In genomic region chr14:29172207-29172606, GRCm38 (mm10) we compare ENCODE assay signal across 17 mouse cellular contexts.
"Had no signal": no experiment of that assay in that cellular context is flagged by ENCODE, and none has a peak within 500 bp of the region (broad histone marks: within the 10 kb centered on the region; RNA-seq: fewer than 3 reads in every experiment).

No protein-coding gene starts in this region.

- H3K36me3 ChIP-seq: lung, embryonic 15.5 days; midbrain, embryonic 13.5 days; midbrain, embryonic 15.5 days; neural tube, embryonic 12.5 days had no signal

- H3K9ac ChIP-seq: liver, postnatal 0 days; lung, embryonic 15.5 days; midbrain, embryonic 13.5 days; midbrain, embryonic 15.5 days; neural tube, embryonic 12.5 days had no signal

- H3K4me2 ChIP-seq: lung, embryonic 15.5 days; midbrain, embryonic 11.5 days; midbrain, embryonic 13.5 days; midbrain, embryonic 15.5 days; neural tube, embryonic 12.5 days had no signal

- DNase-seq: liver, postnatal 0 days; lung, adult 2 months; lung, postnatal 14 days; lung, postnatal 36 days; right cerebral cortex, postnatal 14 days; spleen, adult 18-20 months; thymus, adult 18-20 months; thymus, postnatal 14 days; thymus, postnatal 36 days had no signal

- H3K27me3 ChIP-seq: lung, embryonic 15.5 days; megakaryocyte, embryonic 14.5 days; midbrain, embryonic 15.5 days; neural tube, embryonic 12.5 days had no signal

- ATAC-seq: liver, postnatal 0 days; lung, postnatal 0 days; midbrain, embryonic 13.5 days; midbrain, embryonic 15.5 days had no signal

- H3K27ac ChIP-seq: lung, embryonic 15.5 days; macrophage; midbrain, embryonic 13.5 days; midbrain, embryonic 15.5 days; neural tube, embryonic 12.5 days had no signal

- H3K4me3 ChIP-seq: lung, embryonic 15.5 days; megakaryocyte, embryonic 14.5 days; midbrain, embryonic 13.5 days; midbrain, embryonic 15.5 days; neural tube, embryonic 12.5 days had no signal

- H3K4me1 ChIP-seq: lung, embryonic 15.5 days; megakaryocyte, embryonic 14.5 days; midbrain, embryonic 15.5 days; neural tube, embryonic 12.5 days had no signal

- H3K9me3 ChIP-seq: lung, embryonic 15.5 days; midbrain, embryonic 13.5 days; midbrain, embryonic 15.5 days; neural tube, embryonic 12.5 days had no signal
